Mouse (Mus musculus) neural tube, embryonic 12.5 days (tissue): Measurements from ENCODE around the gene Cd244a. TPM values are rescaled to one million over a fixed set of nuclear protein-coding genes. Genes with fewer than 3 reads are reported as not detected.

Experiments used
- ATAC-seq: fragments of 200-750 bp; cut with Nextera tagmentation; 2 replicates; pipeline ENCODE4 v1.8.0; 2017; ENCODE audit warnings: low read depth, mild to moderate bottlenecking, moderate TSS enrichment, moderate library complexity; ENCODE audit not compliant: low FRiP score
- H3K27ac ChIP-seq: fragments of 300-500 bp; sonication (generic); 2 replicates; pipeline ENCODE4 v1.5.1; 2016
- H3K27me3 ChIP-seq: fragments of 300-500 bp; sonication (generic); replicated peaks from 2 replicates; pipeline ENCODE4 v1.6.1; 2016; ENCODE audit warnings: mild to moderate bottlenecking
- H3K36me3 ChIP-seq: fragments of 300-500 bp; sonication (generic); 2 replicates; pipeline ENCODE4 v1.6.1; 2016; ENCODE audit warnings: mild to moderate bottlenecking
- H3K4me1 ChIP-seq: fragments of 300-500 bp; sonication (generic); 2 replicates; pipeline ENCODE4 v1.6.1; 2016
- H3K4me2 ChIP-seq: fragments of 300-500 bp; sonication (generic); replicated peaks from 2 replicates; pipeline ENCODE4 v1.6.1; 2016; ENCODE audit warnings: mild to moderate bottlenecking
- H3K4me3 ChIP-seq: fragments of 300-500 bp; sonication (generic); 2 replicates; pipeline ENCODE4 v1.5.1; 2016
- H3K9ac ChIP-seq: fragments of 300-500 bp; sonication (generic); 2 replicates; pipeline ENCODE4 v1.6.1; 2016; ENCODE audit warnings: mild to moderate bottlenecking
- H3K9me3 ChIP-seq: fragments of 300-500 bp; sonication (generic); 2 replicates; pipeline ENCODE4 v1.6.1; 2016; ENCODE audit warnings: mild to moderate bottlenecking
- WGBS: fragments of 180-500 bp; shearing (Covaris S2); methylation state at CpG from one replicate; pipeline ENCODE4 v1.1.7; 2016; 5-methylcytosine and 5-hydroxymethylcytosine counted together
- polyA plus RNA-seq: library from polyadenylated mRNA; unstranded; fragments of >200 nt; fragmentation: Nextera tagmentation; extraction: Ambion mirVana; gene quantifications from 2 replicates; pipeline ENCODE4 v1.2.1, GENCODE M21; 2016

Gene Cd244a
- polyA plus RNA-seq, result not detected in 2 replicates

DNA sequence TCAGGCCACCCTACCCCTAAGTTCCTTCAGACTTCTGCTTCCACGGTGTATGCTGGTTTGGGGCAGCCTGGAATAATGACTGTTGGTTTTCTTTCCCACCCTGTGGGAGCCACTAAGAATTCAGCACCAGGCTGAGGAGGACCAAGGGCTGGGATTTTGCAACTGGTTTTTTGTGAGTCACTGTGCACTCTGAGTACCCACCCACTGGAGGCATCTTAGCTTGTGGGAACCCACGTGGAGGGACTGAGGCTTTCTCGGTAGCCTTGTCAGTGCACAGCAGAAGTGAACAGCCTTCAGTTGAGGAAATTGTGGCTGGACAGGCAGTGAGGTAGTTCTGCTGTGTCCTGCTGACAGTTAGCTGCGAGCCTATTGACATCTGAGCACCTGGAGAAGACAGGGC lies at the start of gene Cd244a:
TSS of gene Cd244a (plus strand) at position 296 of the 400 bp plus-strand sequence.
- WGBS, result 82% methylated on average over 4 of the region's 4 CpGs
- Histone ChIP-seq H3K9ac (no peak within 1 kb of the TSS), H3K27ac (no peak within 1 kb of the TSS)

DNA sequence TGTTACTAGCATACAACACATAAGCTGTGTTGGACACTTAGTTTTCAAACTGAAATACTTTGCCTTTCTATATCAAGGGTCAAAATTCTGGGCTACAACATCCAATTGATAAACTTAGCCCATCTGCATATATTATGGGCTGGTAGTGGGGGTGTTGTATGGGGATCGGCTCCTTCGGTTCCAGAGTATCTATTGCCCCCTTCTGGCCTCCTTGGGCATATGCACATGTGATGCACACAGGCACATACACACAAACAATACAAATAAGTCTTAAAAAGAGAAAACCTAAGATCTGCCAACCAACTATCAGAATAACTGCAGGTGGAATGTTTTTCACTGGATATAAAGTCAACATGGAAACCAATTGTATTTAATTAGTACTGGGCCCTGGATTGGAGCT lies 45.8 kb upstream of the Cd244a start:
- no peaks in the 10 kb centered on the region for H3K27me3 ChIP-seq
- no peak overlapping the region for H3K4me2 ChIP-seq
- H3K4me1 ChIP-seq, result no peaks in the 10 kb centered on the region
- H3K4me3 ChIP-seq, result no peak overlapping the region
- H3K27ac ChIP-seq, result no peak overlapping the region
- no peak overlapping the region for H3K9ac ChIP-seq
- no peaks in the 10 kb centered on the region for H3K36me3 ChIP-seq
- WGBS, result 93% methylated on average over 2 of the region's 2 CpGs
- no peaks in the 10 kb centered on the region for H3K9me3 ChIP-seq
- no peak for ATAC-seq

More for the DNA sequence above, at the start of gene Cd244a:
- no peaks in the 10 kb centered on the region for H3K27me3 ChIP-seq
- no peaks in the 10 kb centered on the region for H3K9me3 ChIP-seq
- no peak within 1 kb of the TSS for H3K4me3 ChIP-seq
- H3K36me3 ChIP-seq, result no peaks in the 10 kb centered on the region
- no peak within 1 kb of the TSS for H3K4me2 ChIP-seq
- H3K4me1 ChIP-seq, result no peaks in the 10 kb centered on the region
- ATAC-seq, result no peak

DNA sequence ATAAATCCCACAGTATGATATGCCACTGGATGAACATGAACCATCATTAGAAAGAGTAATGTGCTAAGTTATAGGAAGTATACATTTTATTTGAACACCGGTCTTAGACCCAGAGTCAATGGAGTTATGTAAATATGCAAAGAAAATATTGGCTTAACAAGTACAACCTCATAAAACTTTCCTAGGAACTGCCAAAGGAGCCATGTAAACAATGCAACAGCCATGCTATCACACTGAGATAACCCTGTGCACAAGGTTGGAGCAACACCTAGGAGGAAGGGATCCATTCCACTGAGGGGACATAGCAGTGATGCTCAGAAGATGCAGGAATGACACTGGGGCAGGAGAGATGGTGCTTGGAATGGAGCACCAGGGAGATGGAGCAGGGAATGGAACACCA lies 45.2 kb upstream of the Cd244a start:
- Histone ChIP-seq H3K4me1 (no peaks in the 10 kb centered on the region), H3K4me3 (no peak overlapping the region), H3K9ac (no peak overlapping the region), H3K4me2 (no peak overlapping the region), H3K36me3 (no peaks in the 10 kb centered on the region), H3K27ac (no peak overlapping the region), H3K9me3 (no peaks in the 10 kb centered on the region), H3K27me3 (no peaks in the 10 kb centered on the region)
- no peak for ATAC-seq
- WGBS, result 85% methylated on average over 1 of the region's 1 CpGs

DNA sequence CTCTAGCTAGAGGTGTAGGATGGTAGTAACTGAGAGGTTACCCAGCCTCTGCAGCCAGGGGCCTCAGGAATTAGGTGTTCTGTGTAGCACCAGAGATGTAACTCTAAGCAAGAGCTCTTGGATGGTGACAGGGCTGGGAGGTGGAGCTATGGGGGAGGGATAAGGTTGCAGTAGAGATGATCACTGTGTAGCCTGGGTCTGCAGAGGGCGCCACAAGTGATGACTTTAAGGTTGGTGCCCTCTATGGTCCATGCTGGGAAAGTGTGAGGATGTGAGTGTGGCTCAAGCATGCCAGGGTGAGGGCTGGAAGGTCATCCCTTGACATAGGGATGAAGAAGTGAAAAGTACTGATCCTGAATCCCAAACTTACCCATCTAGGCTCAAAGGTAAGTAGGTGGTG lies 44.0 kb upstream of the Cd244a start:
- no peaks in the 10 kb centered on the region for H3K9me3 ChIP-seq
- no peaks in the 10 kb centered on the region for H3K4me1 ChIP-seq
- 24% methylated on average over 1 of the region's 1 CpGs for WGBS
- no peak for ATAC-seq
- no peak overlapping the region for H3K4me3 ChIP-seq
- no peak overlapping the region for H3K4me2 ChIP-seq
- no peaks in the 10 kb centered on the region for H3K36me3 ChIP-seq
- H3K9ac ChIP-seq, result no peak overlapping the region
- H3K27ac ChIP-seq, result no peak overlapping the region
- no peaks in the 10 kb centered on the region for H3K27me3 ChIP-seq

DNA sequence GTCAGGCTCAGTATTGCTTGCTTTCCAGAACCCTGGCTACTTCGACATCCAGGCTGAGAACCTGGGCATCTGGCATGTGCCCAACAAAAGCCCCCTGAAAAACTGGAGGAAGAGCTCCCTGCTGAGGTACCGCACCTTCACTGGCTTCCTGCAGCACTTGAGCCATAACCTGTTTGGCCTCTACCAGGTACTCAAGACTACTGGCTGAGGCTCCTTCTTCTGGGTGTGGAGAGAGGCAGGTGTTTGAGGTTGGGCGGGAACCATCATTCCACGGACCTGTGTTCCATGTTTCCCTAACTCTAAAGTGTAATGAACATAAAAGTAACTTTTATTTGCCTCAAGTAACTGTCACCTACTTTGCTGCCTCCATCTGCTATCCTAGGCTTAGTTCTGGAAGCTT lies 43.4 kb upstream of the Cd244a start:
- no peak overlapping the region for H3K27ac ChIP-seq
- H3K4me2 ChIP-seq, result no peak overlapping the region
- H3K4me1 ChIP-seq, result no peaks in the 10 kb centered on the region
- no peaks in the 10 kb centered on the region for H3K36me3 ChIP-seq
- WGBS, result 84% methylated on average over 4 of the region's 4 CpGs
- no peaks in the 10 kb centered on the region for H3K27me3 ChIP-seq
- no peak overlapping the region for H3K4me3 ChIP-seq
- no peaks in the 10 kb centered on the region for H3K9me3 ChIP-seq
- no peak overlapping the region for H3K9ac ChIP-seq
- ATAC-seq, result no peak

DNA sequence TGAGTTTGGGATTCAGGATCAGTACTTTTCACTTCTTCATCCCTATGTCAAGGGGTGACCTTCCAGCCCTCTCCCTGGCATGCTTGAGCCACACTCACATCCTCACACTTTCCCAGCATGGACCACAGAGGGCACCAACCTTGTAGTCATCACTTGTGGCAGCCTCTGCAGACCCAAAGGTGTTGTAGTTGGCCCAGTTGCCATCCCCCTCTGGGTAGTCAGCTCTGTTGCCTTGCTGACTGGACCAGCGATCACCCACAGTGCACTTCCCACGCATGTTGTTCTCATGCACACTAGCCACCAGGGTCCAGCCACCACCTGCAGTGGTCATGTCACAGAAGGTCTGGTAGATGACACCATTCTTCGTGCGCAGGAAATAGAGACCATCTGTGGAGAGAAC lies 27.6 kb upstream of the Cd244a start:
- no peaks in the 10 kb centered on the region for H3K27me3 ChIP-seq
- ATAC-seq, result no peak
- H3K4me1 ChIP-seq, result no peaks in the 10 kb centered on the region
- no peak overlapping the region for H3K9ac ChIP-seq
- H3K9me3 ChIP-seq, result no peaks in the 10 kb centered on the region
- H3K36me3 ChIP-seq, result no peaks in the 10 kb centered on the region
- no peak overlapping the region for H3K27ac ChIP-seq
- no peak overlapping the region for H3K4me3 ChIP-seq
- 91% methylated on average over 4 of the region's 4 CpGs for WGBS
- no peak overlapping the region for H3K4me2 ChIP-seq

DNA sequence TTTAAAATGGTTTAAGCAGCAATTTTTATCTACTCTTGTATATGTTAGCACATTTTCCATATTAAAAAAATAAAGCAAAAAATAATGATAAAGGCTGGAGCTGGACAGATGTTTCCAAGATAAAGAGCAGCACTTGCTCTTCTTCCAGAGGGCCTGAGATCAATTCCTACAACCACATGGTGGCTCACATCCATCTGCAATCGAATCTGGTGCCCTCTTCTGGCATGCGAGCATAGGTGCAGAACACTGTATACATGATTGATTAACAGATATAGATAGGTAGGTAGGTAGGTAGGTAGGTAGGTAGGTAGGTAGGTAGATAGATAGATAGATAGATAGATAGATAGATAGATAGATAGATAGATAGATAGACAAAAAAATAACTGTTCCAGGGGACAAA lies 26.2 kb upstream of the Cd244a start:
- Histone ChIP-seq H3K9ac (no peak overlapping the region), H3K27me3 (no peaks in the 10 kb centered on the region), H3K27ac (no peak overlapping the region), H3K4me2 (no peak overlapping the region), H3K36me3 (no peaks in the 10 kb centered on the region), H3K4me1 (no peaks in the 10 kb centered on the region), H3K4me3 (no peak overlapping the region), H3K9me3 (no peaks in the 10 kb centered on the region)
- ATAC-seq, result no peak
- WGBS, result 60% methylated on average over 2 of the region's 2 CpGs

DNA sequence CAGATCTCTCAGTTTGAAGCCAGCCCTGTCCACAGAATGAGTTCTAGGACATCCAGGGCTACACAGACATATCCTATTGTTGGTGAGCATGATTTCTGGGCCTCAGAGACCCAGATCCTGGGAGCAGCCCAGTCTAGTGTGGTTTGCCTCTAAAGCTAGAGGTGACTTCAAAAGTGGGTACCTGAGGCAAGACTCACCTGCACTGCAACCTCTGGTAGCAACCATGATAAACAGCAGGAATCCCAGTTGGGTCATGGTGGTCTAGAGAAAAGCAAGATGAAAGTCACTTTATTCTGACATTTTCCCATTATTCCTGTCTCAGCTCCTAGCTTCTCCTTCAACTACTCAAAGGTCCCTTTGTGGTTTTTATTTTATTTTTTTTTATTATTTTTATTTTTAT lies 24.4 kb upstream of the Cd244a start:
- H3K9ac ChIP-seq, result no peak overlapping the region
- H3K4me3 ChIP-seq, result no peak overlapping the region
- ATAC-seq, result no peak
- H3K4me1 ChIP-seq, result no peaks in the 10 kb centered on the region
- H3K27me3 ChIP-seq, result no peaks in the 10 kb centered on the region
- H3K9me3 ChIP-seq, result peaks cover 3% of the 10 kb centered on the region; the same call in 1 of the 2 replicates
- no peak overlapping the region for H3K4me2 ChIP-seq
- H3K36me3 ChIP-seq, result no peaks in the 10 kb centered on the region
- H3K27ac ChIP-seq, result no peak overlapping the region

DNA sequence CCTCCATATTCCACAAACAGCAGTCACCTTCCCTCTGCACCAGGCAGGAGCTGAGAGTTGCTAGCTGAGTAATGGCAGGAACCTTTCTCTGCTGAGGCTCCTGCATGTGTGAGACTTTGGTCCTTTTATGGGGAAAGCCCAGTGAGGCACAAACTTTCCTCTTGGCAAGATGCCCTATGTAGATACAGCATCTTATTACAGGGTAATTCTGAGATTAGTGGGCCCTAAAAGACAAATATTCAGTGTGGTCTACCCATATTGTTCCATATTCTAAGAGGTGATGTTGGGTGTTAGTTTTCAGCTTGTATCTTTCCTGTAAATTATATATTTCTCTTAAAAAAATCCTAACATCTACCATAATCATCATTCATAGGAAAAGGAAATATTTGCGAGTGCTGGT lies 23.8 kb upstream of the Cd244a start, which contains the start of gene Itln1:
TSS of gene Itln1 (minus strand) at position 101 of the 400 bp plus-strand sequence.
- Histone ChIP-seq H3K4me2 (no peak within 1 kb of the TSS), H3K27me3 (no peaks in the 10 kb centered on the region), H3K36me3 (no peaks in the 10 kb centered on the region), H3K27ac (no peak within 1 kb of the TSS), H3K9ac (no peak within 1 kb of the TSS), H3K4me3 (no peak within 1 kb of the TSS), H3K4me1 (no peaks in the 10 kb centered on the region), H3K9me3 (peaks cover 8% of the 10 kb centered on the region; the same call in 1 of the 2 replicates)
- 85% methylated on average over 1 of the region's 1 CpGs for WGBS
- ATAC-seq, result no peak

DNA sequence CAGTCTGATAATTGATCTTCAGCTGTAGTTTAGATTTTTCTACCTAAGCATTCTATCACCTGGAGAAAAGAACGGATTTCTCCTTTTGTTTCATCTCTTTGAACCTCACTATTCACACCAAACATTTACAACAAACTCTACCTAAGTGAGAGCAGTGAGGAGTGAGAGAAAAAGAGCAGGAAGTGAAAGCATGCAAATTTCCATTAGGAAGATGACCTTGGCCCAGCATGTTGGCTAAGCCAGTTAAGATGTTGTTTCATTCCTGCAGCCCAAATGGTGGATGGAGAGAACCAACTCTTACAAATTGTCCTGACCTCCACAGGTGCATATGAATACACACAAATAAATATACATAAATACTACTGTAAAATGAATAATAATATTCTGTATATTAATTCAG lies 18.3 kb upstream of the Cd244a start:
- no peaks in the 10 kb centered on the region for H3K27me3 ChIP-seq
- no peaks in the 10 kb centered on the region for H3K4me1 ChIP-seq
- no peaks in the 10 kb centered on the region for H3K36me3 ChIP-seq
- H3K9ac ChIP-seq, result no peak overlapping the region
- H3K27ac ChIP-seq, result no peak overlapping the region
- H3K4me3 ChIP-seq, result no peak overlapping the region
- H3K4me2 ChIP-seq, result no peak overlapping the region
- no peak for ATAC-seq
- WGBS, result 79% methylated on average over 1 of the region's 1 CpGs
- peaks cover 8% of the 10 kb centered on the region; the same call in 1 of the 2 replicates for H3K9me3 ChIP-seq

DNA sequence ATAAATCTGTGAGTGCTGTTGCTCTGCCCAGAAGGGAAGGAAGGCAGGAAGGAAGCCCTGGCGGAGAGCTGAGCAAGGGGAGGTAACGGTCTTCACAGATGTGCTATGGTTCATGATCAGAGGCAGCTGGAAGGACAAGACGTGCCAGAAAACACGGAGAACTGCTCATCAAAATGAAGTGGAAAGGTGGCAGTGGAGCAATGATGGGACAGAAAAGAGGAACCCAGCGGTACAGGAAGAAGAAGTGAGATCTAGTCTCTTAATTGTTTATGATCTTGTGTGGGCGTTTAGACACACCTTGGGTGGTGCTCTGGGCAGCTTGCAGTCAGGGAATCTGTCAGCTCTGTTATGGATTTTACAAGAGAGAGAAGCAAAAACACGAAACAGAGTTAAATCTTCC lies 7.7 kb upstream of the Cd244a start:
- WGBS, result 82% methylated on average over 7 of the region's 7 CpGs
- H3K9ac ChIP-seq, result no peak overlapping the region
- H3K27ac ChIP-seq, result no peak overlapping the region
- no peak overlapping the region for H3K4me2 ChIP-seq
- no peaks in the 10 kb centered on the region for H3K4me1 ChIP-seq
- H3K27me3 ChIP-seq, result no peaks in the 10 kb centered on the region
- no peaks in the 10 kb centered on the region for H3K36me3 ChIP-seq
- no peak for ATAC-seq
- H3K4me3 ChIP-seq, result no peak overlapping the region
- no peaks in the 10 kb centered on the region for H3K9me3 ChIP-seq

DNA sequence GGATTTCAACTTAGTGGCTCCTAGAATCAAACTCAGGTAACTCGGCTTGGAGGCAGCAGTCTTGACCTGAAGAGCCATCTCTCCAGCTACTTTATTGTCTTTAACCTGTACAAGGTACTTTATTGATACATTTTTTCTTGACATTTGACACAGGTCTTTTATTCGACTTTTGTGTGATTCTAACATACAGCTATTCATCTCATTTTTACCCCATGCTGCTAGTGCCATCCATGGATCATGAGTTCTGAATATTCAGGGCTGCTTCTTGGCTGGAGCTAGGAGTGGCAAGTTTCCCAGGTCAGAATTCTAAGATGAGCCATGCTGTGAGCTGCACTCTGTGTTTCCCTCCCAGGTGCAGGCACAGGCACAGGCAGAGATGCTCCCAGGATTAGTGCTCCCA lies 6.8 kb upstream of the Cd244a start:
- 81% methylated on average over 2 of the region's 2 CpGs for WGBS
- no peak for ATAC-seq

DNA sequence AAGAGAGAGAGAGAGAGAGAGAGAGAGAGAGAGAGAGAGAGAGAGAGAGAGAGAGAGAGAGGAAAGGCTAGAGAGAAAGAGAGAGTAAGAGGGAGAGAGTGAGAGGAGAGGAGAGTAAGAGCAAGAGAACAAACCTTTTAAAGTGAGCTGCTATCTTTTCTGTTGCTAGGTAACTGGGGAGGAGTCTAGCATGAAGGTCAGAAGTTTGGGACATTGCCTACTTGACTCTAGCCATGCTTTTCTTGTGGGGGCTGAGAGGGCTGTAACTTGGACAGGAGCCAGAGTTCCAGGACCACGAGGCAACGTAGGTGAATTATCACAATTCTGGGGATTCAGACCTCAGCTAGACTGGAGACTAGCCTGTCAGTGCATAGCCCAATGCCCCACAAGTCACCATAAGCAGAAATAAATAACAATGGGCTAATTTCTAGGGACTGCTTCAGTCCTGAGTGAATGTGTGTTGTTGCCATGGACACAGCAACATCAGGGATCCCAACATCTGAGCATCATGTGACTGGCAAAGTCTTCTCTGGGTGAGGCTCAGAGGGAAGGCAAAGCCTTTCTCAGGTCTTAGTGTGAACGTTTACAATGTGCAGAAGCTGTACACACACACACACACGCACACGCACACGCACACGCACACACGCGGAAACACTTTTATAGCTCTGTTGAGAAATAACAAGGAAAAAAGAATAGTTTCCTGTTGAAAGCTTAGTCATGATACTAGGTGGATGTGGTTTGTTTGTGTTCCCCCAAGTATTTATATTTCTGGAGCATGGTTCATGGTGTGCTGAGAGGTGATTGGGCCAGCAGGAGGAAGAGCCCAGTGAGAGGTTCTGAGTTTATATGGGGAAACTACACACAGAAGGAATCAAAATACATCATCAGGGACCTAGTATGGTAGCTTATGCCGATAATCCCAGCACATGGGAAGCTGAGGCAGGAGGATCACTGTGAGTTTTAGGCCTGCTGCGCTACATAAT lies 5.3 kb upstream of the Cd244a start:
- Histone ChIP-seq H3K4me1 (no peaks in the 10 kb centered on the region), H3K9ac (no peak overlapping the region), H3K4me2 (no peak overlapping the region), H3K9me3 (no peaks in the 10 kb centered on the region), H3K27ac (no peak overlapping the region), H3K27me3 (no peaks in the 10 kb centered on the region), H3K36me3 (no peaks in the 10 kb centered on the region), H3K4me3 (no peak overlapping the region)
- 86% methylated on average over 11 of the region's 11 CpGs for WGBS
- no peak for ATAC-seq

More for the DNA sequence above, 6.8 kb upstream of the Cd244a start:
- Histone ChIP-seq H3K9me3 (no peaks in the 10 kb centered on the region), H3K4me1 (no peaks in the 10 kb centered on the region), H3K4me2 (no peak overlapping the region), H3K4me3 (no peak overlapping the region), H3K36me3 (no peaks in the 10 kb centered on the region), H3K27ac (no peak overlapping the region), H3K27me3 (no peaks in the 10 kb centered on the region), H3K9ac (no peak overlapping the region)
